ENCODE assay signal across 8 mouse cellular contexts in genomic region chr2:110017087-110017486, GRCm38 (mm10). TPM values are rescaled to one million over a fixed set of nuclear protein-coding genes. Genes with fewer than 3 reads are reported as not detected.
DNase-seq lines count a peak whose midpoint lies in the region; ATAC-seq and TF ChIP-seq lines count a peak whose summit lies in the region.

No protein-coding gene starts in this region.

- H3K4me1 ChIP-seq in cerebellum, adult 2 months (ENCODE audit: control insufficient read depth, insufficient read depth, low read length), result no peaks in the 10 kb centered on the region
- peaks cover 22% of the 10 kb centered on the region; the same call in 1 of the 2 replicates for H3K4me1 ChIP-seq in megakaryocyte, embryonic 14.5 days
- H3K4me1 ChIP-seq in limb, embryonic 15.5 days, result peaks cover 26% of the 10 kb centered on the region
- H3K4me1 ChIP-seq in stomach, embryonic 16.5 days (ENCODE audit: control insufficient read depth, insufficient read depth, low read length), result peaks cover 19% of the 10 kb centered on the region

- H3K27ac ChIP-seq in cerebellum, adult 2 months (ENCODE audit: insufficient read depth, low read length), result no peak overlapping the region
- H3K27ac ChIP-seq in limb, embryonic 15.5 days, result no peak overlapping the region
- no peak overlapping the region for H3K27ac ChIP-seq in stomach, embryonic 16.5 days (ENCODE audit: low read length)

- peak overlapping the region; percentile 98 for H3K4me3 ChIP-seq in cerebellum, adult 2 months (replicated peaks; ENCODE audit: insufficient read depth, low read depth, low read length)
- peak overlapping the region; percentile 99 for H3K4me3 ChIP-seq in megakaryocyte, embryonic 14.5 days (replicated peaks)
- peak overlapping the region; percentile 80 for H3K4me3 ChIP-seq in limb, embryonic 15.5 days
- peak overlapping the region; percentile 88 for H3K4me3 ChIP-seq in stomach, embryonic 16.5 days (replicated peaks; ENCODE audit: low read length)

- peaks cover 22% of the 10 kb centered on the region for H3K36me3 ChIP-seq in megakaryocyte, embryonic 14.5 days (replicated peaks; ENCODE audit: low read length)
- peaks cover 9% of the 10 kb centered on the region for H3K36me3 ChIP-seq in limb, embryonic 15.5 days
- 0 out of 2 replicates have a peak, but pooled peaks cover 5% of the 10 kb centered on the region for H3K36me3 ChIP-seq in stomach, embryonic 16.5 days (ENCODE audit: control insufficient read depth, insufficient read depth, low read length)

- no peak for TF ChIP-seq POLR2A in cerebellum, adult 2 months (IDR thresholded peaks at IDR 0.05; ENCODE audit: borderline replicate concordance, insufficient read depth, low read length)

- H3K27me3 ChIP-seq in cerebellum, adult 2 months (ENCODE audit: control insufficient read depth, insufficient read depth, low read length), result no peaks in the 10 kb centered on the region
- no peaks in the 10 kb centered on the region for H3K27me3 ChIP-seq in megakaryocyte, embryonic 14.5 days (replicated peaks)
- no peaks in the 10 kb centered on the region for H3K27me3 ChIP-seq in limb, embryonic 15.5 days
- no peaks in the 10 kb centered on the region for H3K27me3 ChIP-seq in stomach, embryonic 16.5 days (ENCODE audit: control insufficient read depth, insufficient read depth, low read length)

- H3K9ac ChIP-seq in limb, embryonic 15.5 days, result 0 out of 2 replicates have a peak overlapping the region, but pooled peaks have one; percentile 90
- H3K9ac ChIP-seq in stomach, embryonic 16.5 days (ENCODE audit: low read length), result no peak overlapping the region; the same call in 1 of the 2 replicates

- H3K9me3 ChIP-seq in megakaryocyte, embryonic 14.5 days, result no peaks in the 10 kb centered on the region
- H3K9me3 ChIP-seq in limb, embryonic 15.5 days, result no peaks in the 10 kb centered on the region
- no peaks in the 10 kb centered on the region for H3K9me3 ChIP-seq in stomach, embryonic 16.5 days (replicated peaks; ENCODE audit: control insufficient read depth, low read length)

- ATAC-seq in cerebellum, adult (ENCODE audit: insufficient number of reproducible peaks, low FRiP score, low TSS enrichment), result no peak
- no peak for ATAC-seq in megakaryocyte, adult 5-6 weeks (ENCODE audit: poor library complexity, severe bottlenecking)
- ATAC-seq in limb, embryonic 15.5 days (ENCODE audit: insufficient number of reproducible peaks, low FRiP score, low TSS enrichment, low read depth), result no peak
- ATAC-seq in stomach, embryonic 16.5 days (ENCODE audit: insufficient read depth, low FRiP score), result no peak

- WGBS in cerebellum, adult 2 months, result 34% methylated on average over 7 of the region's 7 CpGs
- WGBS in limb, embryonic 15.5 days, result 46% methylated on average over 7 of the region's 7 CpGs
- 42% methylated on average over 7 of the region's 7 CpGs for WGBS in stomach, embryonic 16.5 days

- TF ChIP-seq CTCF in cerebellum, adult 2 months (IDR thresholded peaks at IDR 0.05; ENCODE audit: borderline replicate concordance, insufficient read depth, low read depth, low read length), result no peak

- peak overlapping the region; percentile 70 for H3K4me2 ChIP-seq in limb, embryonic 15.5 days
- H3K4me2 ChIP-seq in stomach, embryonic 16.5 days (ENCODE audit: low read depth, low read length), result peak overlapping the region; percentile 75

- no peak for DNase-seq in cerebellum, adult 2 months
- no peak for DNase-seq in thymus, postnatal 0 days (ENCODE audit: low spot score)
- DNase-seq in frontal cortex, postnatal 36 days (ENCODE audit: low spot score in 2 of 2), result no peak

RNA-seq across cellular contexts. Expression of gene Ccdc34, which starts 0.5 kb away (rescaled TPM):
- polyA plus RNA-seq in cerebellum, adult 2 months (2012; rRNA removed), result 10.8 and 12.0 TPM in 2 replicates
- 10.2 and 13.8 TPM in 2 replicates for polyA plus RNA-seq in megakaryocyte, embryonic 14.5 days (2012; ENCODE audit: insufficient read depth, low replicate concordance)
- 32.0 and 32.6 TPM in 2 replicates for total RNA-seq in megakaryocyte, adult 5-6 weeks (2015)
- total RNA-seq in megakaryocyte, adult 5-6 weeks (2017), result 27.7 and 35.8 TPM in 2 replicates
- polyA plus RNA-seq in limb, embryonic 15.5 days (2015; fragmentation: Nextera tagmentation; extraction: Ambion mirVana), result 35.5 and 38.5 TPM in 2 replicates
- 32.9 and 37.0 TPM in 2 replicates for polyA plus RNA-seq in stomach, embryonic 16.5 days (2015; fragmentation: Nextera tagmentation; extraction: Ambion mirVana)
- polyA plus RNA-seq in thymus, postnatal 0 days (2015; fragmentation: Nextera tagmentation; extraction: Ambion mirVana), result 40.0 and 43.0 TPM in 2 replicates
